Mouse (Mus musculus) c-Kit-negative CD71-positive TER-119-positive erythroid progenitor cells, embryonic 14.5 days (primary cell): ENCODE results near the gene Olfr116.

Experiments used
- DNase-seq: peaks from one replicate; pipeline ENCODE4 v3.0.0-alpha.2; 2013; ENCODE audit warnings: low read depth, low spot score

Olfr116 gene

GRCm38 (mm10) chr17:37627009-37627408 lies at the start of gene Olfr116, which contains the start of gene Olfr115:
Gene Olfr116 (minus strand): TSS chr17:37627199.
Gene Olfr115 (minus strand): TSS chr17:37627109.
- no peak for DNase-seq

GRCm38 (mm10) chr17:37666688-37667087 lies 39.7 kb upstream of the Olfr116 start, which contains the start of gene Olfr118:
Gene Olfr118 (plus strand): TSS chr17:37666988.
- DNase-seq = no peak

- no peak for DNase-seq
Observed at GRCm38 (mm10) chr17:37663682-37664081, 36.7 kb upstream of the Olfr116 start, which contains the start of gene Olfr117. Gene Olfr117 (minus strand): TSS chr17:37663782.

GRCm38 (mm10) chr17:37592643-37593042 lies 34.4 kb downstream of the Olfr116 start, which contains the start of gene Olfr114:
Gene Olfr114 (minus strand): TSS chr17:37592743.
- DNase-seq = no peak

- DNase-seq = no peak
Observed at GRCm38 (mm10) chr17:37577563-37577962, 49.4 kb downstream of the Olfr116 start, which contains the start of gene Olfr113. Gene Olfr113 (minus strand): TSS chr17:37577663.
